Mouse (Mus musculus) embryonic fibroblast, embryonic 13.5 days (primary cell): ENCODE results near the gene Ccr4.

Source experiments
- CTCF ChIP-seq: IDR thresholded peaks from 2 replicates; pipeline ENCODE4 v1.5.1; 2011; ENCODE audit warnings: mild to moderate bottlenecking, control low read depth, low read length, moderate library complexity, borderline replicate concordance; ENCODE audit not compliant: insufficient read depth
- POLR2A ChIP-seq: IDR thresholded peaks from 2 replicates; pipeline ENCODE4 v1.6.1; 2011; ENCODE audit warnings: low read depth, mild to moderate bottlenecking, control low read depth, low read length, moderate library complexity

- TF ChIP-seq POLR2A (no peak), CTCF (no peak)
These were observed 64.2 kb downstream of the Ccr4 start for GRCm38 (mm10) chr9:114440548-114440947.
